Mouse (Mus musculus): ENCODE data around the gene Scoc. TPM values are rescaled to one million over a fixed set of nuclear protein-coding genes. Genes with fewer than 3 reads are reported as not detected.

The Scoc gene
- polyA plus RNA-seq (2017; shearing (Covaris generic)), result 17.7 TPM

GRCm38 (mm10) chr8:83458222-83458621 lies at the start of gene Scoc:
Scoc (minus strand) TSS chr8:83458391.

GRCm38 (mm10) chr8:83389316-83390005 lies 68.7 kb downstream of the Scoc start, which contains the start of gene Clgn:
Clgn (plus strand) TSS chr8:83389867.

Other genes with a start within 250 kb of the Scoc start
- not detected for gene Ucp1, start 168.0 kb downstream of the Scoc start, polyA plus RNA-seq (2017; shearing (Covaris generic))
- gene Elmod2, start 125.9 kb downstream of the Scoc start, polyA plus RNA-seq (2017; shearing (Covaris generic)), result 5.2 TPM
- gene Mgat4d, start 109.9 kb downstream of the Scoc start, polyA plus RNA-seq (2017; shearing (Covaris generic)), result not detected
- gene Clgn, start 68.5 kb downstream of the Scoc start, polyA plus RNA-seq (2017; shearing (Covaris generic)), result not detected
- gene Olfr370, start 77.4 kb upstream of the Scoc start, polyA plus RNA-seq (2017; shearing (Covaris generic)), result 0.32 TPM
- 128 TPM for gene Ndufb7, start 108.3 kb upstream of the Scoc start, polyA plus RNA-seq (2017; shearing (Covaris generic))
- gene Tecr, start 149.6 kb upstream of the Scoc start, polyA plus RNA-seq (2017; shearing (Covaris generic)), result 283 TPM
- 430 TPM for gene Dnajb1, start 149.8 kb upstream of the Scoc start, polyA plus RNA-seq (2017; shearing (Covaris generic))
- gene Gipc1, start 194.3 kb upstream of the Scoc start, polyA plus RNA-seq (2017; shearing (Covaris generic)), result 12.2 TPM
- gene Ptger1, start 208.3 kb upstream of the Scoc start, polyA plus RNA-seq (2017; shearing (Covaris generic)), result 3.3 TPM
- gene Pkn1, start 240.8 kb upstream of the Scoc start, polyA plus RNA-seq (2017; shearing (Covaris generic)), result 187 TPM